Mouse (Mus musculus) liver, postnatal 0 days (tissue): ENCODE measurements around the gene Erbb4. TPM values are rescaled to one million over a fixed set of nuclear protein-coding genes. Genes with fewer than 3 reads are reported as not detected.
A peak's percentile ranks its signal among the peaks of the same experiment; 100 is the strongest.

Source experiments
- ATAC-seq: fragments of 200-750 bp; cut with Nextera tagmentation; 2 replicates; pipeline ENCODE4 v1.8.0; 2017; ENCODE audit warnings: mild to moderate bottlenecking, moderate library complexity
- DNase-seq: peaks from one replicate; pipeline ENCODE4 v3.0.0-alpha.2; 2016
- H3K27ac ChIP-seq: fragments of 300-500 bp; sonication (generic); 2 replicates; pipeline ENCODE4 v1.5.1; 2014; ENCODE audit warnings: antibody characterized with exemption, moderate library complexity, mild to moderate bottlenecking, low read depth
- H3K27me3 ChIP-seq: fragments of 300-500 bp; sonication (generic); 2 replicates; pipeline ENCODE4 v1.6.1; 2014; ENCODE audit warnings: low read length, control low read depth, mixed read lengths; ENCODE audit not compliant: insufficient read depth
- H3K36me3 ChIP-seq: fragments of 300-500 bp; sonication (generic); replicated peaks from 2 replicates; pipeline ENCODE4 v1.6.1; 2014; ENCODE audit warnings: mild to moderate bottlenecking, control low read depth, low read length, moderate library complexity, mixed read lengths; ENCODE audit not compliant: insufficient read depth
- H3K4me1 ChIP-seq: fragments of 300-500 bp; sonication (generic); 2 replicates; pipeline ENCODE4 v1.6.1; 2014; ENCODE audit warnings: antibody characterized with exemption, mild to moderate bottlenecking, control low read depth; ENCODE audit not compliant: insufficient read depth
- H3K4me2 ChIP-seq: fragments of 300-500 bp; sonication (generic); 2 replicates; pipeline ENCODE4 v1.6.1; 2014; ENCODE audit warnings: low read depth, mild to moderate bottlenecking, low read length, moderate library complexity, mixed read lengths
- H3K4me3 ChIP-seq: fragments of 300-500 bp; sonication (generic); 2 replicates; pipeline ENCODE4 v1.5.1; 2014; ENCODE audit warnings: low read depth, low read length
- H3K9ac ChIP-seq: fragments of 300-500 bp; sonication (generic); replicated peaks from 2 replicates; pipeline ENCODE4 v1.6.1; 2014; ENCODE audit warnings: mild to moderate bottlenecking, moderate library complexity
- H3K9me3 ChIP-seq: fragments of 300-500 bp; sonication (generic); 2 replicates; pipeline ENCODE4 v1.6.1; 2016; ENCODE audit warnings: mild to moderate bottlenecking, control low read depth, low read length, mixed read lengths
- CTCF ChIP-seq: sonication (generic); IDR thresholded peaks from 2 replicates; pipeline ENCODE4 v1.5.1; 2016; ENCODE audit warnings: antibody characterized with exemption, low read depth
- EP300 ChIP-seq: IDR thresholded peaks from 2 replicates; pipeline ENCODE4 v1.6.1; 2016; ENCODE audit warnings: antibody characterized with exemption, low read depth, mild to moderate bottlenecking
- WGBS: fragments of 180-500 bp; shearing (Covaris S2); extraction: QIAGEN DNeasy Blood & Tissue Kit; methylation state at CpG from one replicate; pipeline ENCODE4 v1.1.7; 2014; ENCODE audit not compliant: insufficient replicate concordance; 5-methylcytosine and 5-hydroxymethylcytosine counted together
- polyA plus RNA-seq: library from polyadenylated mRNA; unstranded; fragments of >200 nt; fragmentation: Nextera tagmentation; extraction: Ambion mirVana; gene quantifications from 2 replicates; pipeline ENCODE4 v1.2.1, GENCODE M21; 2015

Erbb4 gene
- polyA plus RNA-seq, 1 experiment from 2014 or later, result 0.06 TPM

DNA sequence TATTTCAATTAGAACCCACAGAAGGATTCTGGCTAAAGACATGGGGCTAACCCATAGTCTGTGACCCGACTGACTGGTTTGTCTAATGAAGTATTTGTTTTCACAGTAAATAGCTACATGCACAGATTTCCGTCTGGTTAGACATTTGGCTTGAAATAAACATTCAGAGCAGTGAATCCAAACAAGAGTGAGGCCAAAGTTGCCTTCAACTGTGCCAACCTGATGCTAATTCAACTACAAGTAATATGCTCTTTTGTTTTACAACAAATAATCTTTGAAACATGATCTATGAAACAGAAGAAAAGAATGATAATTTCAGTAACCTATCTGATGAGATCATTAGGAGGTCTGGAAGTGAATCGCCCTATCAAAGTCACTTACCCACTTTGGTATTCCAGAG is 106.5 kb downstream of the Erbb4 start:
- Histone ChIP-seq H3K4me2 (no peak overlapping the region), H3K9me3 (no peaks in the 10 kb centered on the region), H3K36me3 (no peaks in the 10 kb centered on the region), H3K4me3 (no peak overlapping the region), H3K27ac (no peak overlapping the region), H3K27me3 (no peaks in the 10 kb centered on the region), H3K4me1 (no peaks in the 10 kb centered on the region), H3K9ac (no peak overlapping the region)
- TF ChIP-seq EP300 (no peak), CTCF (no peak)
- WGBS, result 53% methylated on average over 3 of the region's 3 CpGs
- DNase-seq, result no peak
- ATAC-seq, result no peak

GRCm38 (mm10) chr1:68979251-68979650 is 128.6 kb downstream of the Erbb4 start:
- H3K9ac ChIP-seq, result no peak overlapping the region
- WGBS, result 49% methylated on average over 2 of the region's 2 CpGs
- no peak overlapping the region for H3K4me3 ChIP-seq
- no peaks in the 10 kb centered on the region for H3K36me3 ChIP-seq
- no peaks in the 10 kb centered on the region for H3K4me1 ChIP-seq
- TF ChIP-seq CTCF (no peak), EP300 (no peak)
- H3K27me3 ChIP-seq, result no peaks in the 10 kb centered on the region
- no peaks in the 10 kb centered on the region for H3K9me3 ChIP-seq
- peak; percentile 61 for ATAC-seq
- no peak overlapping the region for H3K27ac ChIP-seq
- no peak for DNase-seq
- H3K4me2 ChIP-seq, result no peak overlapping the region

DNA sequence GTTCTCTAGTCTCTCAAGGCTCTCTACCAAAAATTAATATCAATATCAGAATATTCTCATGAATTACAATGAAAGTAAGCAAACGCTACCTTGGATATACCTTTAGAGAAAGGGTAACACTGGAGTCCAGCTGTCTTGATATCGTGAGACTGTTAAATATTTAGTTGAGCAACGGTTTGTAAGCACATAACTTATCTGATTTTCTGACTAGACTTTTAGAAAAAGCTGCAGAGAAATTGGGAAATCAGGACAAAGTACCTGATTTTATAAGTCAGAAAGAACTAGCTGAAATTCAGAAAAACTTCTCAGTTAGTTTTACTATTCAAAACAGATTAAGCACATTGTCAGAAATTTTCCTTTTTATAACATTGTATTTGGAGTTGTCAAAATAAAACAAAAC is 129.3 kb downstream of the Erbb4 start:
- Histone ChIP-seq H3K36me3 (no peaks in the 10 kb centered on the region), H3K27ac (no peak overlapping the region), H3K9me3 (no peaks in the 10 kb centered on the region), H3K9ac (no peak overlapping the region), H3K4me3 (no peak overlapping the region), H3K27me3 (no peaks in the 10 kb centered on the region), H3K4me1 (no peaks in the 10 kb centered on the region), H3K4me2 (no peak overlapping the region)
- 58% methylated on average over 3 of the region's 3 CpGs for WGBS
- DNase-seq (no peak), ATAC-seq (no peak)
- TF ChIP-seq CTCF, result no peak
- no peak for TF ChIP-seq EP300

- Histone ChIP-seq H3K4me1 (no peaks in the 10 kb centered on the region), H3K4me2 (no peak overlapping the region), H3K9ac (no peak overlapping the region), H3K27me3 (no peaks in the 10 kb centered on the region), H3K36me3 (no peaks in the 10 kb centered on the region), H3K4me3 (no peak overlapping the region), H3K27ac (no peak overlapping the region), H3K9me3 (no peaks in the 10 kb centered on the region)
- 72% methylated on average over 5 of the region's 5 CpGs for WGBS
- no peak for TF ChIP-seq CTCF
- no peak for TF ChIP-seq EP300
- DNase-seq (peak; percentile 24), ATAC-seq (peak; percentile 81)
Observed at GRCm38 (mm10) chr1:68973355-68974127, 134.3 kb downstream of the Erbb4 start.

DNA sequence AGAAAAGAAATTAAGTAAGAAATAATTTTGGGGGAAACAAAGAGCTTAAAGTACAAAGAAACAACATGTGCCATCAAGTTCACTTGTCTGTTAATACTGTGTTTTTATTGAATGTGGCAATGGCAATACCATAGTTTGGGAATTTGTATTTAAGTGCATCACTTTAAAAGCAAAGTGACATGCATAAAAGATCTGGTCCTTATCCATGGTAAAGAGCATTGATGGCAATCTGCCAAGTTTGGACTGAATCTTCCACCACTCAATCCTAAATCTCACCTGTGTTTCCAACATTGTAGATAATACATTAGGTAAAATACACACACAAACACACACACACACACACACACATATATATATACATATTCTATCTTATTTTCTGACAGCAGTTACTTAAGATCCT is 143.7 kb downstream of the Erbb4 start:
- ATAC-seq (no peak), DNase-seq (no peak)
- no peak overlapping the region for H3K27ac ChIP-seq
- H3K27me3 ChIP-seq, result no peaks in the 10 kb centered on the region
- no peak overlapping the region for H3K4me3 ChIP-seq
- H3K4me2 ChIP-seq, result no peak overlapping the region
- H3K9me3 ChIP-seq, result no peaks in the 10 kb centered on the region
- H3K4me1 ChIP-seq, result no peaks in the 10 kb centered on the region
- TF ChIP-seq CTCF (no peak), EP300 (no peak)
- H3K9ac ChIP-seq, result no peak overlapping the region
- no peaks in the 10 kb centered on the region for H3K36me3 ChIP-seq

DNA sequence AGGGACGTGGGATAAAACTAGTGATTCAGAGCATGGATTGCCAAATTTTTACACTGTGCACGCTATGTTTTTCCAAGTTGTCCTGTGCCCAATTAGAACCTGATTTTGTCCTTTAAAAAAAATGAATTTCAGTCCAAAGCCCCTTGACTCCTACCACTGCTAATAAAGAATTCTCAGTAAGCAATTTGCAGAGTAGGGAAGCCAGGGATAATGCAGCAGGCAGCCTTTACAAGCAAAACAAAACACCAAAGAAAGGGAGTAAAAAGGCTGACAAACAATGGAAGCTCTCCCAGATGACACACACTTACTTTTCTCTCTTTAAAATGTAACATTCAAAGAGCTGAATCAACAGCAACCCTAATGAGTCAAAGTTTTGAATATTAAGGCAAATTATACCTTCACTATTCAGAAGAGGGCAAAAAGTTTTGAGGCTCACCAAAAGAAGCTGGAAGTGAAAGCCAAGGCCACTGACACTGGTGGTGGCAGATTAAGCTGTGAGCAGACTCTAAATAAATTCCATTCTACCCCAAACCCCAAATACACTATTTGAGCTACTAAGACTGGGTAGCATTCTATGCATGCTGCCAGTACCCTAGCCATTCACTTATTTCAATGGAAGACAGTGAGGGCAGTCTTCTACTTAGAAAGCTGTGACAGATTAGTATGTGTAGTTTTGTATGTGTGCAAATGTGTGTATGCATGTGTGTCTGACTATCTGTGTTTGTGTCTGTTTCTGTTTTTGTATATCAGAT is 146.3 kb downstream of the Erbb4 start:
- H3K36me3 ChIP-seq, result no peaks in the 10 kb centered on the region
- H3K27ac ChIP-seq, result no peak overlapping the region
- 72% methylated on average over 2 of the region's 2 CpGs for WGBS
- TF ChIP-seq CTCF (no peak), EP300 (no peak)
- H3K27me3 ChIP-seq, result no peaks in the 10 kb centered on the region
- H3K9ac ChIP-seq, result no peak overlapping the region
- H3K4me1 ChIP-seq, result no peaks in the 10 kb centered on the region
- no peak for ATAC-seq
- no peak overlapping the region for H3K4me2 ChIP-seq
- H3K9me3 ChIP-seq, result no peaks in the 10 kb centered on the region
- H3K4me3 ChIP-seq, result no peak overlapping the region
- no peak for DNase-seq
